Mouse (Mus musculus): ENCODE measurements around the gene Cfap77.
A peak's percentile ranks its signal among the peaks of the same experiment; 100 is the strongest.

Cfap77 gene

GRCm38 (mm10) chr2:29051932-29052331 lies 2.9 kb downstream of the Cfap77 start:
- DNase-seq (ENCODE audit: low read depth, low spot score): no peak

- no peak for DNase-seq (ENCODE audit: low read depth, low spot score)
These were observed 8.7 kb downstream of the Cfap77 start for GRCm38 (mm10) chr2:29046151-29046550.

- DNase-seq (ENCODE audit: low read depth, low spot score): no peak
These were observed 12.7 kb downstream of the Cfap77 start for GRCm38 (mm10) chr2:29042124-29042523.

- no peak for DNase-seq (ENCODE audit: low read depth, low spot score)
These were observed 13.4 kb downstream of the Cfap77 start for GRCm38 (mm10) chr2:29041477-29041768.

GRCm38 (mm10) chr2:29040594-29041476 lies 14.0 kb downstream of the Cfap77 start:
- DNase-seq (ENCODE audit: low read depth, low spot score): no peak

GRCm38 (mm10) chr2:29039741-29040140 lies 15.1 kb downstream of the Cfap77 start:
- no peak for DNase-seq (ENCODE audit: low read depth, low spot score)

- no peak for DNase-seq (ENCODE audit: low read depth, low spot score)
These were observed 19.2 kb downstream of the Cfap77 start for GRCm38 (mm10) chr2:29035698-29036097.

- DNase-seq (ENCODE audit: low read depth, low spot score): no peak
These were observed 20.1 kb downstream of the Cfap77 start for GRCm38 (mm10) chr2:29034542-29035475.

- no peak for DNase-seq (ENCODE audit: low read depth, low spot score)
These were observed 22.9 kb downstream of the Cfap77 start for GRCm38 (mm10) chr2:29031951-29032350.

- DNase-seq (ENCODE audit: low read depth, low spot score): no peak
These were observed 24.7 kb downstream of the Cfap77 start for GRCm38 (mm10) chr2:29030048-29030734.

- DNase-seq (ENCODE audit: low read depth, low spot score): peak; percentile 11
These were observed 29.6 kb downstream of the Cfap77 start for GRCm38 (mm10) chr2:29025284-29025683.

- no peak for DNase-seq (ENCODE audit: low read depth, low spot score)
These were observed 31.9 kb downstream of the Cfap77 start for GRCm38 (mm10) chr2:29023001-29023400.

GRCm38 (mm10) chr2:29021025-29021424 lies 33.8 kb downstream of the Cfap77 start:
- no peak for DNase-seq (ENCODE audit: low read depth, low spot score)

- no peak for DNase-seq (ENCODE audit: low read depth, low spot score)
These were observed 36.2 kb downstream of the Cfap77 start for GRCm38 (mm10) chr2:29018680-29019079.

- DNase-seq (ENCODE audit: low read depth, low spot score): no peak
These were observed 38.0 kb downstream of the Cfap77 start for GRCm38 (mm10) chr2:29016599-29017587.

- DNase-seq (ENCODE audit: low read depth, low spot score): no peak
These were observed 42.3 kb downstream of the Cfap77 start for GRCm38 (mm10) chr2:29012523-29012922.

- DNase-seq (ENCODE audit: low read depth, low spot score): no peak
These were observed 47.2 kb downstream of the Cfap77 start for GRCm38 (mm10) chr2:29007656-29008055.

- no peak for DNase-seq (ENCODE audit: low read depth, low spot score)
These were observed 48.3 kb downstream of the Cfap77 start for GRCm38 (mm10) chr2:29006455-29007034.

GRCm38 (mm10) chr2:29004037-29004436 lies 50.8 kb downstream of the Cfap77 start:
- no peak for DNase-seq (ENCODE audit: low read depth, low spot score)

- no peak for DNase-seq (ENCODE audit: low read depth, low spot score)
These were observed 56.6 kb downstream of the Cfap77 start for GRCm38 (mm10) chr2:28998246-28998645.
